8 mouse cellular contexts compared by ENCODE assay signal in genomic region chr14:11554306-11555041, GRCm38 (mm10). TPM values are rescaled to one million over a fixed set of nuclear protein-coding genes. Genes with fewer than 3 reads are reported as not detected.
DNase-seq lines count a peak whose midpoint lies in the region; ATAC-seq and TF ChIP-seq lines count a peak whose summit lies in the region.

No protein-coding gene starts in this region.

- under 1% methylated on average over 46 of the region's 46 CpGs for WGBS in embryonic facial prominence, embryonic 10.5 days
- under 1% methylated on average over 46 of the region's 46 CpGs for WGBS in limb, embryonic 10.5 days
- WGBS in midbrain, embryonic 13.5 days: under 1% methylated on average over 46 of the region's 46 CpGs
- under 1% methylated on average over 46 of the region's 46 CpGs for WGBS in stomach, postnatal 0 days

- TF ChIP-seq CTCF in stomach, postnatal 0 days (IDR thresholded peaks at IDR 0.05; ENCODE audit: low read depth): no peak

- H3K9me3 ChIP-seq in embryonic facial prominence, embryonic 10.5 days: no peaks in the 10 kb centered on the region
- no peaks in the 10 kb centered on the region for H3K9me3 ChIP-seq in limb, embryonic 10.5 days (replicated peaks)
- no peaks in the 10 kb centered on the region for H3K9me3 ChIP-seq in midbrain, embryonic 13.5 days
- no peaks in the 10 kb centered on the region for H3K9me3 ChIP-seq in stomach, postnatal 0 days (ENCODE audit: control insufficient read depth, low read length)

- H3K36me3 ChIP-seq in embryonic facial prominence, embryonic 10.5 days (replicated peaks): peaks cover 9% of the 10 kb centered on the region
- H3K36me3 ChIP-seq in limb, embryonic 10.5 days: peaks cover 7% of the 10 kb centered on the region
- no peaks in the 10 kb centered on the region for H3K36me3 ChIP-seq in midbrain, embryonic 13.5 days
- no peaks in the 10 kb centered on the region for H3K36me3 ChIP-seq in stomach, postnatal 0 days (ENCODE audit: control insufficient read depth, insufficient read depth, low read length)

- peak overlapping the region; percentile 86 for H3K4me2 ChIP-seq in midbrain, embryonic 13.5 days (replicated peaks)
- peak overlapping the region; percentile 95 for H3K4me2 ChIP-seq in stomach, postnatal 0 days (replicated peaks; ENCODE audit: low read depth)

- peaks cover 32% of the 10 kb centered on the region for H3K4me1 ChIP-seq in embryonic facial prominence, embryonic 10.5 days
- H3K4me1 ChIP-seq in limb, embryonic 10.5 days: peaks cover 35% of the 10 kb centered on the region
- peaks cover 22% of the 10 kb centered on the region for H3K4me1 ChIP-seq in midbrain, embryonic 13.5 days (replicated peaks)
- no peaks in the 10 kb centered on the region; the same call in none of the 2 replicates for H3K4me1 ChIP-seq in stomach, postnatal 0 days (replicated peaks; ENCODE audit: control insufficient read depth, insufficient read depth)

- ATAC-seq in midbrain, embryonic 13.5 days: peak; percentile 57
- ATAC-seq in stomach, postnatal 0 days (ENCODE audit: low FRiP score, low TSS enrichment): peak; percentile 38
- no peak for ATAC-seq in activated CD4-positive, CD25-positive, alpha-beta regulatory T cell, adult 4 months

- peak overlapping the region; percentile 94 for H3K27ac ChIP-seq in embryonic facial prominence, embryonic 10.5 days (replicated peaks)
- peak overlapping the region; percentile 98 for H3K27ac ChIP-seq in limb, embryonic 10.5 days
- peak overlapping the region; percentile 96 for H3K27ac ChIP-seq in midbrain, embryonic 13.5 days
- H3K27ac ChIP-seq in stomach, postnatal 0 days (replicated peaks): peak overlapping the region; percentile 95

- H3K27me3 ChIP-seq in embryonic facial prominence, embryonic 10.5 days (replicated peaks; ENCODE audit: low read depth, poor library complexity, severe bottlenecking): no peaks in the 10 kb centered on the region; the same call in 1 of the 2 replicates
- H3K27me3 ChIP-seq in limb, embryonic 10.5 days (ENCODE audit: low read depth, poor library complexity, severe bottlenecking): no peaks in the 10 kb centered on the region
- 0 out of 2 replicates have a peak, but pooled peaks cover 5% of the 10 kb centered on the region for H3K27me3 ChIP-seq in midbrain, embryonic 13.5 days
- H3K27me3 ChIP-seq in stomach, postnatal 0 days (ENCODE audit: control insufficient read depth, insufficient read depth, low read length): no peaks in the 10 kb centered on the region

- peak; percentile 74 to 78 for DNase-seq in adrenal gland, postnatal 36 days
- peak; percentile 79 for DNase-seq in embryonic facial prominence, embryonic 10.5 days (ENCODE audit: low spot score)
- peak; percentile 98 for DNase-seq in heart, adult 11 months
- DNase-seq in kidney, adult 11 months: peak; percentile 48
- peak; percentile 78 for DNase-seq in limb, embryonic 10.5 days (ENCODE audit: low spot score)
- peak; percentile 48 for DNase-seq in stomach, postnatal 0 days (ENCODE audit: low spot score)

- peak overlapping the region; percentile 83 for H3K9ac ChIP-seq in midbrain, embryonic 13.5 days (replicated peaks)
- H3K9ac ChIP-seq in stomach, postnatal 0 days (ENCODE audit: low read length): peak overlapping the region; percentile 82

- TF ChIP-seq EP300 in stomach, postnatal 0 days (optimal IDR thresholded peaks at IDR 0.05): no peak

- peak overlapping the region; percentile 79 for H3K4me3 ChIP-seq in embryonic facial prominence, embryonic 10.5 days
- H3K4me3 ChIP-seq in limb, embryonic 10.5 days: peak overlapping the region; percentile 89
- H3K4me3 ChIP-seq in midbrain, embryonic 13.5 days (replicated peaks): peak overlapping the region; percentile 83
- H3K4me3 ChIP-seq in stomach, postnatal 0 days (ENCODE audit: low read depth, low read length): peak overlapping the region; percentile 78

RNA-seq across cellular contexts. Expression of gene Ptprg, which starts 1.1 kb away (rescaled TPM):
- total RNA-seq in adrenal gland, postnatal 36 days (2021): 100 to 1,000 TPM; 103 to 108 TPM
- polyA plus RNA-seq in embryonic facial prominence, embryonic 10.5 days (2016; fragmentation: Nextera tagmentation; extraction: Ambion mirVana): 36.3 and 40.7 TPM in 2 replicates
- polyA plus RNA-seq in limb, embryonic 10.5 days (2016; fragmentation: Nextera tagmentation; extraction: Ambion mirVana): 40.3 and 42.8 TPM in 2 replicates
- polyA plus RNA-seq in midbrain, embryonic 13.5 days (2015; fragmentation: Nextera tagmentation; extraction: Ambion mirVana): 41.0 and 45.4 TPM in 2 replicates
- polyA plus RNA-seq in stomach, postnatal 0 days (2015; fragmentation: Nextera tagmentation; extraction: Ambion mirVana): 5.4 and 6.2 TPM in 2 replicates
- not detected for polyA plus RNA-seq in activated CD4-positive, CD25-positive, alpha-beta regulatory T cell, adult 4 months (2017; shearing (Covaris generic))

Comparison
In these comparisons a context has a peak if more than half of its experiments do, and no peak if none do; other contexts are left out.
1. DNase-seq: peak in every context shown above with its lines; median percentile 98 in heart, adult 11 months; 79 in embryonic facial prominence, embryonic 10.5 days; 78 in limb, embryonic 10.5 days; 76 in adrenal gland, postnatal 36 days; 48 in kidney, adult 11 months; 48 in stomach, postnatal 0 days.